Mouse (Mus musculus): Measurements from ENCODE around the gene Col9a1.

DNA sequence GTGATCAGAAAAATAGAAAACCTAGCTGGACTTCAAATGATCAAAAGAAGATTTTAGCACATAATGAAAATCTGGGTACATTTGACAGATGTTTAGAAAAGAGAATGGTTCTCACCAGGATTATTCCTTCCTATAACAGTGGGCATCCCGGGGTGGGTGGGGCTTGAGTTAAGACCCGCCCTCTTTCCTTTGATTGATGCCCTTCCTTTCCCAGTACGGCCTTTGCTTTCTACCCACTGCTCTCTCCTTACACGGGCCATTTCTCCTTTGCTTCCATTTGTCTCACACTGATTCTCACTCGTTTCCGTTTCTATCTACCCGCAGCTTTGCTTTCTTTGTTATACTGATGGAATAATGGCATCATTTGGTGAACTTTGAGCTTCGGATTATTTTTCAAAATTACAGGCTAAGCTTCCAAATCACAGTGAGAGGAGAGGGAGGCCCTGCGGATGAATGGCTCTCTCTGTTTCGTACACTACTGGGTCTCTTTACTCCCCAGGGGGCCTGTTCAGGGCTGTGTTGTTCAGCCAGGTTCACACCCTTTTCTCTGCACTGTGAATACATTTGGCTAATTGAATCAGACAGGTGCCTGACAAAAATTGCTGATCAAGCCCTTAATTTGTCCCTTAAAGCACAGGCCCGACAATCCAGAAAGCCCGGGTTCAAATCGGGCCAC, 68.4 kb downstream of the Col9a1 start:
- TF ChIP-seq GATA1 (IDR thresholded peaks at IDR 0.05; ENCODE audit: borderline replicate concordance, low read length): no peak
- TF ChIP-seq FLI1 (IDR thresholded peaks at IDR 0.05; ENCODE audit: low read length): no peak
